Mouse (Mus musculus) myocyte (in vitro differentiated cells): ENCODE data around the gene Rps17.

Experiments used
- E2F4 ChIP-seq: IDR thresholded peaks from one replicate; pipeline ENCODE4 v1.6.1; 2011; ENCODE audit warnings: mild to moderate bottlenecking, control low read depth, moderate library complexity; ENCODE audit not compliant: insufficient read depth
- MAX ChIP-seq: IDR thresholded peaks from one replicate; pipeline ENCODE4 v1.6.1; 2011; ENCODE audit warnings: low read depth, mild to moderate bottlenecking, control low read depth
- MYOD1 ChIP-seq, 3 experiments: IDR thresholded peaks; one replicate each; pipeline ENCODE4 v1.6.1; 2011; ENCODE audit warnings: control low read depth in 2 of 3, low read depth in 2 of 3, mild to moderate bottlenecking in 2 of 3, moderate library complexity in 1 of 3; ENCODE audit not compliant: insufficient read length in 2 of 3, control insufficient read depth in 1 of 3
- MYOG ChIP-seq, 3 experiments: IDR thresholded peaks; one replicate each; pipeline ENCODE4 v1.6.1; 2011; ENCODE audit warnings: control low read depth in 2 of 3, low read depth in 2 of 3, mild to moderate bottlenecking in 2 of 3; ENCODE audit not compliant: insufficient read length in 2 of 3, control insufficient read depth in 1 of 3, insufficient read depth in 1 of 3
- POLR2A ChIP-seq: IDR thresholded peaks from one replicate; pipeline ENCODE4 v1.6.1; 2011; ENCODE audit warnings: low read depth, mild to moderate bottlenecking, control low read depth, moderate library complexity; ENCODE audit not compliant: insufficient read length
- REST ChIP-seq: IDR thresholded peaks from one replicate; pipeline ENCODE4 v1.6.1; 2011; ENCODE audit warnings: mild to moderate bottlenecking, control low read depth, moderate library complexity; ENCODE audit not compliant: insufficient read depth, insufficient read length
- SRF ChIP-seq: IDR thresholded peaks from one replicate; pipeline ENCODE4 v1.6.1; 2011; ENCODE audit warnings: low read depth; ENCODE audit not compliant: control insufficient read depth, insufficient read length
- TCF12 ChIP-seq: IDR thresholded peaks from one replicate; pipeline ENCODE4 v1.6.1; 2011; ENCODE audit warnings: mild to moderate bottlenecking, control low read depth; ENCODE audit not compliant: poor library complexity, insufficient read depth, severe bottlenecking
- USF1 ChIP-seq: IDR thresholded peaks from one replicate; pipeline ENCODE4 v1.6.1; 2011; ENCODE audit warnings: low read depth, mild to moderate bottlenecking, control low read depth, moderate library complexity

DNA sequence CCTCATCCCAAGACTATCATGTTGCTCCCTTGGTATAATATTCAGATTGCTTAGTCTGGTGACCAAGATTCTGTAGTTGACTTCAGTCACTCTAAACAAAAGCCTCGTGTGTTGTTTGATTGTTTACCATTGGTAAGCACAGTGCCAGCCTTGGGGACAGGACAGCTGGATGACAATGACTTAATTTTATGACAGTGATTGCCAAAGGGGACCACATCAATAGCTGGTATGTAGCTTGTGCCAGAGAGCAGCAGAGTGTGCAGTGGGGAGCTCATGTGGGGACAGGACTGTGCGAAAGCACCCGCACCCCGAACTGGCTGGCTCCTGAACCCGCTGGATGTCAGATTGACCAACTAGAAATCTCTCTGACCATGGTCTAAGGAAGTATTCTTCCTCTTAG, 40.4 kb downstream of the Rps17 start:
- TF ChIP-seq REST (no peak), POLR2A (no peak), MYOG (IDR thresholded peaks at IDR 0.05; ENCODE audit: control insufficient read depth in 1 of 3, insufficient read depth in 1 of 3, insufficient read length in 2 of 3, low read depth in 2 of 3) (no peak), MAX (no peak), USF1 (no peak), TCF12 (no peak), E2F4 (no peak), MYOD1 (IDR thresholded peaks at IDR 0.05; ENCODE audit: control insufficient read depth in 1 of 3, insufficient read length in 2 of 3, low read depth in 2 of 3) (no peak), SRF (no peak)
